Mouse (Mus musculus) myocyte (in vitro differentiated cells): Measurements from ENCODE around the gene Pno1. TPM values are rescaled to one million over a fixed set of nuclear protein-coding genes. Genes with fewer than 3 reads are reported as not detected.

Source experiments
- H3K27me3 ChIP-seq: one replicate; pipeline ENCODE4 v1.6.1; 2011; ENCODE audit not compliant: control insufficient read depth, insufficient read depth, insufficient read length
- H3K36me3 ChIP-seq: one replicate; pipeline ENCODE4 v1.6.1; 2011; ENCODE audit not compliant: control insufficient read depth, insufficient read depth
- H3K4me2 ChIP-seq: one replicate; pipeline ENCODE4 v1.6.1; 2011; ENCODE audit warnings: low read depth, control low read depth
- H3K4me3 ChIP-seq: one replicate; pipeline ENCODE4 v1.5.1; 2011; ENCODE audit warnings: mild to moderate bottlenecking, control low read depth, moderate library complexity
- H3K79me2 ChIP-seq: one replicate; pipeline ENCODE4 v1.6.1; 2011; ENCODE audit not compliant: control insufficient read depth, insufficient read depth
- H3ac ChIP-seq: one replicate; pipeline ENCODE4 v1.6.1; 2011; ENCODE audit not compliant: control insufficient read depth, insufficient read length
- CEBPB ChIP-seq: IDR thresholded peaks from 2 replicates; pipeline ENCODE4 v1.6.1; 2011; ENCODE audit warnings: mild to moderate bottlenecking, moderate library complexity; ENCODE audit not compliant: poor library complexity, insufficient read depth, severe bottlenecking
- E2F4 ChIP-seq: IDR thresholded peaks from one replicate; pipeline ENCODE4 v1.6.1; 2011; ENCODE audit warnings: mild to moderate bottlenecking, control low read depth, moderate library complexity; ENCODE audit not compliant: insufficient read depth
- MAX ChIP-seq: IDR thresholded peaks from one replicate; pipeline ENCODE4 v1.6.1; 2011; ENCODE audit warnings: low read depth, mild to moderate bottlenecking, control low read depth
- MYOD1 ChIP-seq, 3 experiments: IDR thresholded peaks; one replicate each; pipeline ENCODE4 v1.6.1; 2011; ENCODE audit warnings: control low read depth in 2 of 3, low read depth in 2 of 3, mild to moderate bottlenecking in 2 of 3, moderate library complexity in 1 of 3; ENCODE audit not compliant: insufficient read length in 2 of 3, control insufficient read depth in 1 of 3
- MYOG ChIP-seq, 3 experiments: IDR thresholded peaks; one replicate each; pipeline ENCODE4 v1.6.1; 2011; ENCODE audit warnings: control low read depth in 2 of 3, low read depth in 2 of 3, mild to moderate bottlenecking in 2 of 3; ENCODE audit not compliant: insufficient read length in 2 of 3, control insufficient read depth in 1 of 3, insufficient read depth in 1 of 3
- POLR2A ChIP-seq: IDR thresholded peaks from one replicate; pipeline ENCODE4 v1.6.1; 2011; ENCODE audit warnings: low read depth, mild to moderate bottlenecking, control low read depth, moderate library complexity; ENCODE audit not compliant: insufficient read length
- POLR2AphosphoS2 ChIP-seq: IDR thresholded peaks from one replicate; pipeline ENCODE4 v1.6.1; 2011; ENCODE audit warnings: low read depth, control low read depth; ENCODE audit not compliant: insufficient read length
- REST ChIP-seq: IDR thresholded peaks from one replicate; pipeline ENCODE4 v1.6.1; 2011; ENCODE audit warnings: mild to moderate bottlenecking, control low read depth, moderate library complexity; ENCODE audit not compliant: insufficient read depth, insufficient read length
- SRF ChIP-seq: IDR thresholded peaks from one replicate; pipeline ENCODE4 v1.6.1; 2011; ENCODE audit warnings: low read depth; ENCODE audit not compliant: control insufficient read depth, insufficient read length
- TCF12 ChIP-seq: IDR thresholded peaks from one replicate; pipeline ENCODE4 v1.6.1; 2011; ENCODE audit warnings: mild to moderate bottlenecking, control low read depth; ENCODE audit not compliant: poor library complexity, insufficient read depth, severe bottlenecking
- TCF3 ChIP-seq: IDR thresholded peaks from one replicate; pipeline ENCODE4 v1.6.1; 2011; ENCODE audit warnings: low read depth, control low read depth; ENCODE audit not compliant: insufficient read length
- USF1 ChIP-seq: IDR thresholded peaks from one replicate; pipeline ENCODE4 v1.6.1; 2011; ENCODE audit warnings: low read depth, mild to moderate bottlenecking, control low read depth, moderate library complexity
- polyA plus RNA-seq: library from polyadenylated mRNA; unstranded; fragments of >200 nt; fragmentation: generic; extraction: Trizol; gene quantifications from one replicate; pipeline ENCODE4 v1.2.1, GENCODE M21; 2012; ENCODE audit warnings: missing spikeins

Pno1 gene
- polyA plus RNA-seq, 1 experiment = 35.7 TPM

- Histone ChIP-seq H3K4me2 (no peak overlapping the region), H3ac (no peak overlapping the region), H3K4me3 (no peak overlapping the region), H3K27me3 (no peaks in the 10 kb centered on the region), H3K79me2 (no peaks in the 10 kb centered on the region), H3K36me3 (peaks cover 69% of the 10 kb centered on the region)
- TF ChIP-seq MYOD1 (IDR thresholded peaks at IDR 0.05; ENCODE audit: control insufficient read depth in 1 of 3, insufficient read length in 2 of 3, low read depth in 2 of 3) = no peak
- TF ChIP-seq E2F4 = no peak
- TF ChIP-seq CEBPB = no peak
- TF ChIP-seq TCF3 = no peak
- TF ChIP-seq MAX = no peak
- no peak for TF ChIP-seq USF1
- TF ChIP-seq SRF = no peak
- no peak for TF ChIP-seq POLR2A
- no peak for TF ChIP-seq POLR2AphosphoS2
- TF ChIP-seq MYOG (IDR thresholded peaks at IDR 0.05; ENCODE audit: control insufficient read depth in 1 of 3, insufficient read depth in 1 of 3, insufficient read length in 2 of 3, low read depth in 2 of 3) = no peak
- no peak for TF ChIP-seq REST
- TF ChIP-seq TCF12 = no peak
Measured at GRCm38 (mm10) chr11:17199170-17199569, 12.2 kb downstream of the Pno1 start.

DNA sequence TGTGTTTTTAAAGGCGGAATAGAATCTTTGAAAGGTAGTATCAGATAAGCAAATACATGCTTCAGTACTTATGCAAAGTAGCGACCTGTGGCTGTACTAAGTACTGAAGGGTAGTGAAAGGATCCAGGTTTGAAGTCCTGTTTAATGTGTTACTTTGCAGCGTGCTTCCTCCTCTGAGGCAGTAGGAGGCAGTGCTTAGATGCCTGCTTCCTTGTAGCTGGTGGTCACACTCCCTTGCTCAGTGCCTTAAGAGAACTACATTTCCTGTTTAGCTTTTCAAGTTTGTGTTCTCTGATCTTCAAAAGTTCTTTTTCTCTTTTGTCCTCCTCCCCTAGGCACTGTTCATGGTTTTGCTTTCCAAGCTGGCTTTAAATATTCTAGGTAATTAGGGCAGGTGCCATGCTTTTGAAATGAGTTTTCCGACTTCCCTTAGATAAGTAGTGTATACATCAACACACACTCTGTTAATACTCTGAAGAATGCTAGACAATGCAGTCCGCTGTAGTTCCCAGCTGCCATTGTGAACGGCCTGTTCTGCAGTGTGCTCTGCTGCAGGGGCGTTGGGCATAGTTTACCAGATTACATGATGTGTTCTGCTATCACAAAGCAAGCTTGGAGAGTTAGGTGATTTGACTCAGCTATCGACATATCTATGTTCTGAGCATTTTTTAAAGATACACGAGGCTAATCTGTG is 19.1 kb downstream of the Pno1 start:
- Histone ChIP-seq H3K79me2 (peaks cover 35% of the 10 kb centered on the region), H3K4me2 (no peak overlapping the region), H3ac (no peak overlapping the region), H3K27me3 (no peaks in the 10 kb centered on the region), H3K4me3 (no peak overlapping the region), H3K36me3 (peaks cover 35% of the 10 kb centered on the region)
- no peak for TF ChIP-seq MYOG (IDR thresholded peaks at IDR 0.05; ENCODE audit: control insufficient read depth in 1 of 3, insufficient read depth in 1 of 3, insufficient read length in 2 of 3, low read depth in 2 of 3)
- TF ChIP-seq MAX = no peak
- TF ChIP-seq MYOD1 (IDR thresholded peaks at IDR 0.05; ENCODE audit: control insufficient read depth in 1 of 3, insufficient read length in 2 of 3, low read depth in 2 of 3) = no peak
- no peak for TF ChIP-seq POLR2A
- TF ChIP-seq POLR2AphosphoS2 = no peak
- TF ChIP-seq TCF12 = no peak
- no peak for TF ChIP-seq TCF3
- TF ChIP-seq SRF = no peak
- TF ChIP-seq E2F4 = no peak
- no peak for TF ChIP-seq USF1
- TF ChIP-seq CEBPB = no peak
- no peak for TF ChIP-seq REST

- peaks cover 11% of the 10 kb centered on the region for H3K36me3 ChIP-seq
- H3K79me2 ChIP-seq = peaks cover 67% of the 10 kb centered on the region
- no peak overlapping the region for H3K4me3 ChIP-seq
- H3K27me3 ChIP-seq = no peaks in the 10 kb centered on the region
- TF ChIP-seq MYOD1 (IDR thresholded peaks at IDR 0.05; ENCODE audit: control insufficient read depth in 1 of 3, insufficient read length in 2 of 3, low read depth in 2 of 3) = no peak
- no peak for TF ChIP-seq TCF12
- no peak for TF ChIP-seq CEBPB
- TF ChIP-seq MAX = no peak
- TF ChIP-seq MYOG (IDR thresholded peaks at IDR 0.05; ENCODE audit: control insufficient read depth in 1 of 3, insufficient read depth in 1 of 3, insufficient read length in 2 of 3, low read depth in 2 of 3) = no peak
- no peak for TF ChIP-seq POLR2AphosphoS2
- no peak for TF ChIP-seq POLR2A
- no peak overlapping the region for H3ac ChIP-seq
- H3K4me2 ChIP-seq = no peak overlapping the region
Measured at GRCm38 (mm10) chr11:17188786-17189185, 22.6 kb downstream of the Pno1 start.

- no peaks in the 10 kb centered on the region for H3K27me3 ChIP-seq
- peaks cover 6% of the 10 kb centered on the region for H3K36me3 ChIP-seq
- no peak overlapping the region for H3K4me2 ChIP-seq
- H3K79me2 ChIP-seq = peaks cover 79% of the 10 kb centered on the region
- H3ac ChIP-seq = no peak overlapping the region
- TF ChIP-seq USF1 (no peak), CEBPB (no peak), E2F4 (no peak), MYOD1 (IDR thresholded peaks at IDR 0.05; ENCODE audit: control insufficient read depth in 1 of 3, insufficient read length in 2 of 3, low read depth in 2 of 3) (no peak), MAX (no peak), POLR2AphosphoS2 (no peak), TCF3 (no peak), SRF (no peak)
- no peak overlapping the region for H3K4me3 ChIP-seq
Measured at GRCm38 (mm10) chr11:17187649-17188048, 23.7 kb downstream of the Pno1 start.

GRCm38 (mm10) chr11:17183165-17183564 is 28.2 kb downstream of the Pno1 start:
- no peak overlapping the region for H3ac ChIP-seq
- H3K4me2 ChIP-seq = no peak overlapping the region
- peaks cover 94% of the 10 kb centered on the region for H3K79me2 ChIP-seq
- H3K4me3 ChIP-seq = no peak overlapping the region
- H3K36me3 ChIP-seq = no peaks in the 10 kb centered on the region
- TF ChIP-seq CEBPB (no peak), REST (no peak), USF1 (no peak), MAX (no peak), SRF (no peak)
- no peaks in the 10 kb centered on the region for H3K27me3 ChIP-seq
